ENCODE assay signal across 10 mouse cellular contexts in the genomic region with DNA sequence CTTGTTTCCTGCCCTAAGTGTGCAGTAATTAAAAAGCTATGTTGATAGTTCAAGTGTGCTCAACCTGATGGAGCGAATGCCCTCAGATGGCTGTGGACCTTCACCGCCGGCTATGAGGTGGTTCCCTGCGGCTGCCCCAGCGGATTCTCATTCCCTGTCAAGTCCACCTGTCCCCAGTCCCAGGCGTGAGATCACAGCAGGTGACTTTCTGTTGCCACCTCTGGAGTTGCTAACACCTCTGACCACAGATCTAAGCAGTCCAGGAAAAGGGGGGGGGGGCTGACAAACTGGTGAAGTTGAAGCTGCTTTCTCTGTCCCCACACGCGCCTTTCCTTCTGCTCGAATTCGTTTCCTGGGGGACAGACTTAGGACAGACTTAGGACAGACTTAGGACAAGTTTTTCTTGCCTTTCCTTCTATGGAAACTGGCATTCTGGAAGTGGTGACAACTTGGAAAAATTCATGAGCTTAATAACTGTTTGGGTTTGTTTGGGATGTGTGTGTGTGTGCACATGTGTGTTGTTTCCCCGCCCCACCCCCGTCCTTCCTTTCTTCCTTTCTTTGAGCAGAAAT. TPM values are rescaled to one million over a fixed set of nuclear protein-coding genes. Genes with fewer than 3 reads are reported as not detected.
A peak's percentile ranks its signal among the peaks of the same experiment; 100 is the strongest.
DNase-seq lines count a peak whose midpoint lies in the region; ATAC-seq and TF ChIP-seq lines count a peak whose summit lies in the region.
"Had no signal": no experiment of that assay in that cellular context is flagged by ENCODE, and none has a peak within 500 bp of the region (broad histone marks: within the 10 kb centered on the region; RNA-seq: fewer than 3 reads in every experiment).

No protein-coding gene starts in this region.

- H3K27ac ChIP-seq in intestine, embryonic 14.5 days (ENCODE audit: low read depth), result no peak overlapping the region
- H3K27ac ChIP-seq in intestine, embryonic 15.5 days, result no peak overlapping the region
- H3K27ac ChIP-seq in embryonic facial prominence, embryonic 12.5 days, result no peak overlapping the region
- H3K27ac ChIP-seq in kidney, embryonic 16.5 days (ENCODE audit: low read length), result peak overlapping the region; percentile 86
- H3K27ac ChIP-seq in gastrocnemius, adult 2 months, result no peak overlapping the region

- no peak overlapping the region for H3K9ac ChIP-seq in intestine, embryonic 14.5 days (ENCODE audit: low read length)
- H3K9ac ChIP-seq in intestine, embryonic 15.5 days, result no peak overlapping the region
- no peak overlapping the region for H3K9ac ChIP-seq in embryonic facial prominence, embryonic 12.5 days
- H3K9ac ChIP-seq in kidney, embryonic 16.5 days (replicated peaks; ENCODE audit: low read length), result no peak overlapping the region; the same call in 1 of the 2 replicates

- peak; percentile 58 for DNase-seq in intestine, embryonic 14.5 days (ENCODE audit: low spot score)
- DNase-seq in lung, postnatal 10 days, result peak; percentile 11
- no peak for DNase-seq in gastrocnemius, postnatal 10 days
- DNase-seq in gastrocnemius, adult 2 months, result no peak
- DNase-seq: cerebellum, postnatal 25 days had no signal

- no peaks in the 10 kb centered on the region for H3K36me3 ChIP-seq in intestine, embryonic 14.5 days (ENCODE audit: control insufficient read depth, insufficient read depth, low read length)
- H3K36me3 ChIP-seq in intestine, embryonic 15.5 days, result no peaks in the 10 kb centered on the region
- no peaks in the 10 kb centered on the region for H3K36me3 ChIP-seq in embryonic facial prominence, embryonic 12.5 days
- no peaks in the 10 kb centered on the region for H3K36me3 ChIP-seq in kidney, embryonic 16.5 days (ENCODE audit: insufficient read depth, low read length)
- H3K36me3 ChIP-seq: G1E had no signal

- H3K4me2 ChIP-seq in intestine, embryonic 14.5 days (ENCODE audit: low read length), result no peak overlapping the region
- no peak overlapping the region for H3K4me2 ChIP-seq in intestine, embryonic 15.5 days (replicated peaks)
- 0 out of 2 replicates have a peak overlapping the region, but pooled peaks have one; percentile 9 for H3K4me2 ChIP-seq in embryonic facial prominence, embryonic 12.5 days (replicated peaks)
- peak overlapping the region; percentile 75 for H3K4me2 ChIP-seq in kidney, embryonic 16.5 days (replicated peaks; ENCODE audit: low read depth, low read length)

- TF ChIP-seq CTCF in gastrocnemius, adult 2 months (IDR thresholded peaks at IDR 0.05), result no peak

- no peaks in the 10 kb centered on the region for H3K9me3 ChIP-seq in intestine, embryonic 14.5 days (ENCODE audit: control insufficient read depth, low read length)
- no peaks in the 10 kb centered on the region for H3K9me3 ChIP-seq in intestine, embryonic 15.5 days
- H3K9me3 ChIP-seq in embryonic facial prominence, embryonic 12.5 days, result no peaks in the 10 kb centered on the region
- H3K9me3 ChIP-seq in kidney, embryonic 16.5 days (ENCODE audit: low read length), result no peaks in the 10 kb centered on the region

- no peak overlapping the region for H3K4me3 ChIP-seq in intestine, embryonic 14.5 days (ENCODE audit: low read depth, low read length)
- no peak overlapping the region for H3K4me3 ChIP-seq in intestine, embryonic 15.5 days (replicated peaks)
- H3K4me3 ChIP-seq in embryonic facial prominence, embryonic 12.5 days, result no peak overlapping the region
- no peak overlapping the region for H3K4me3 ChIP-seq in kidney, embryonic 16.5 days (ENCODE audit: low read length)
- H3K4me3 ChIP-seq in gastrocnemius, adult 2 months, result no peak overlapping the region

- H3K27me3 ChIP-seq in intestine, embryonic 14.5 days (replicated peaks; ENCODE audit: control insufficient read depth, insufficient read depth, low read length), result peaks cover 99% of the 10 kb centered on the region
- peaks cover 79% of the 10 kb centered on the region for H3K27me3 ChIP-seq in intestine, embryonic 15.5 days (replicated peaks)
- H3K27me3 ChIP-seq in embryonic facial prominence, embryonic 12.5 days, result peaks cover 24% of the 10 kb centered on the region
- H3K27me3 ChIP-seq in kidney, embryonic 16.5 days (ENCODE audit: insufficient read depth, low read length), result peaks cover 38% of the 10 kb centered on the region

- WGBS in intestine, embryonic 14.5 days, result 4% methylated on average over 12 of the region's 12 CpGs
- WGBS in intestine, embryonic 15.5 days, result 11% methylated on average over 12 of the region's 12 CpGs
- WGBS in embryonic facial prominence, embryonic 12.5 days, result 6% methylated on average over 12 of the region's 12 CpGs
- WGBS in kidney, embryonic 16.5 days, result 23% methylated on average over 12 of the region's 12 CpGs

- ATAC-seq in intestine, embryonic 14.5 days (replicated peaks; ENCODE audit: low FRiP score, low TSS enrichment, low read depth), result no peak
- no peak for ATAC-seq in intestine, embryonic 15.5 days
- no peak for ATAC-seq in embryonic facial prominence, embryonic 12.5 days (ENCODE audit: insufficient number of reproducible peaks, insufficient read depth, low FRiP score, low TSS enrichment)
- ATAC-seq in kidney, embryonic 16.5 days (ENCODE audit: low FRiP score, low TSS enrichment), result no peak
- ATAC-seq: forebrain, embryonic 14.5 days had no signal

- peaks cover 18% of the 10 kb centered on the region for H3K4me1 ChIP-seq in intestine, embryonic 14.5 days (replicated peaks; ENCODE audit: control insufficient read depth, insufficient read depth, low read length)
- H3K4me1 ChIP-seq in intestine, embryonic 15.5 days (replicated peaks), result peaks cover 32% of the 10 kb centered on the region
- 0 out of 2 replicates have a peak, but pooled peaks cover 6% of the 10 kb centered on the region for H3K4me1 ChIP-seq in embryonic facial prominence, embryonic 12.5 days
- peaks cover 15% of the 10 kb centered on the region for H3K4me1 ChIP-seq in kidney, embryonic 16.5 days (ENCODE audit: insufficient read depth, low read length)

- intact Hi-C loops in gastrocnemius, adult 2 months (cut with DNase I), result no loop called here

RNA-seq across cellular contexts. Expression of gene Mecom, which starts 35.3 kb away (rescaled TPM):
- polyA plus RNA-seq in intestine, embryonic 14.5 days (2014; fragmentation: Nextera tagmentation; extraction: Ambion mirVana), result 15.2 and 17.6 TPM in 2 replicates
- polyA plus RNA-seq in intestine, embryonic 15.5 days (2015; fragmentation: Nextera tagmentation; extraction: Ambion mirVana), result 11.6 and 13.1 TPM in 2 replicates
- polyA plus RNA-seq in embryonic facial prominence, embryonic 12.5 days (2016; fragmentation: Nextera tagmentation; extraction: Ambion mirVana), result 37.4 and 39.6 TPM in 2 replicates
- polyA plus RNA-seq in kidney, embryonic 16.5 days (2015; fragmentation: Nextera tagmentation; extraction: Ambion mirVana), result 78.3 and 80.4 TPM in 2 replicates
- total RNA-seq in gastrocnemius, postnatal 10 days (2021), result 10 to 100 TPM; 10.1 to 14.5 TPM
- 1 to 10 TPM; 5.8 to 6.9 TPM for total RNA-seq in gastrocnemius, adult 2 months (2021)
- polyA plus RNA-seq: G1E had no signal

Comparison
In these comparisons a context has a peak if more than half of its experiments do, and no peak if none do; other contexts are left out.
1. DNase-seq: peak in intestine, embryonic 14.5 days (single experiment) and lung, postnatal 10 days (single experiment); none in gastrocnemius, postnatal 10 days (single experiment) and gastrocnemius, adult 2 months (single experiment).
2. H3K4me2 ChIP-seq: peak in embryonic facial prominence, embryonic 12.5 days (single experiment) and kidney, embryonic 16.5 days (single experiment); none in intestine, embryonic 14.5 days (single experiment) and intestine, embryonic 15.5 days (single experiment).